Mouse (Mus musculus) kidney, adult 2 months (tissue): Measurements from ENCODE around the gene Gtf2a1. TPM values are rescaled to one million over a fixed set of nuclear protein-coding genes. Genes with fewer than 3 reads are reported as not detected.

ENCODE experiments used
- DNase-seq: peaks from one replicate; pipeline ENCODE4 v3.0.0; 2021
- H3K27ac ChIP-seq: fragments of 200-500 bp; 2 replicates; pipeline ENCODE4 v1.5.1; 2012; ENCODE audit warnings: low read depth, low read length, control low read depth, inconsistent platforms; ENCODE audit not compliant: insufficient read depth
- H3K27me3 ChIP-seq: fragments of 200-500 bp; replicated peaks from 2 replicates; pipeline ENCODE4 v1.6.1; 2012; ENCODE audit warnings: mild to moderate bottlenecking, moderate library complexity, low read length, inconsistent platforms; ENCODE audit not compliant: control insufficient read depth, insufficient read depth
- H3K36me3 ChIP-seq: fragments of 200-500 bp; 2 replicates; pipeline ENCODE4 v1.6.1; 2012; ENCODE audit warnings: mild to moderate bottlenecking, moderate library complexity, low read length, inconsistent platforms; ENCODE audit not compliant: control insufficient read depth, insufficient read depth
- H3K4me1 ChIP-seq: fragments of 200-500 bp; 2 replicates; pipeline ENCODE4 v1.6.1; 2011; ENCODE audit warnings: low read length; ENCODE audit not compliant: control insufficient read depth, insufficient read depth
- H3K4me3 ChIP-seq: fragments of 200-500 bp; 2 replicates; pipeline ENCODE4 v1.5.1; 2011; ENCODE audit warnings: mild to moderate bottlenecking, low read depth, low read length, control low read depth; ENCODE audit not compliant: insufficient read depth
- CTCF ChIP-seq: fragments of 200-500 bp; conservative IDR thresholded peaks from 2 replicates; pipeline ENCODE4 v1.5.1; 2011; ENCODE audit warnings: low read depth, mild to moderate bottlenecking, control low read depth, low read length, moderate library complexity, mixed read lengths; ENCODE audit not compliant: insufficient read depth, insufficient read length
- POLR2A ChIP-seq: fragments of 200-500 bp; IDR thresholded peaks from one replicate; pipeline ENCODE4 v1.6.1; 2011; ENCODE audit warnings: low read depth, low read length, control low read depth
- WGBS: fragments of 180-500 bp; shearing (Covaris S2); methylation state at CpG from one replicate; pipeline ENCODE4 v1.1.7; 2018; 5-methylcytosine and 5-hydroxymethylcytosine counted together
- polyA plus RNA-seq: library from polyadenylated mRNA; depleted of rRNA; stranded (reverse); fragments of >200 nt; gene quantifications from 2 replicates; pipeline ENCODE4 v1.2.3, GENCODE M21; 2012

Gtf2a1 gene
- polyA plus RNA-seq, 1 experiment: 14.2 TPM

GRCm38 (mm10) chr12:91606651-91607050 is 16.4 kb upstream of the Gtf2a1 start:
- DNase-seq: no peak
- no peak for TF ChIP-seq CTCF
- TF ChIP-seq POLR2A: no peak
- Histone ChIP-seq H3K4me3 (no peak overlapping the region), H3K27me3 (no peaks in the 10 kb centered on the region), H3K27ac (no peak overlapping the region), H3K36me3 (no peaks in the 10 kb centered on the region), H3K4me1 (no peaks in the 10 kb centered on the region)
- 89% methylated on average over 13 of the region's 13 CpGs for WGBS

- TF ChIP-seq POLR2A: no peak
- TF ChIP-seq CTCF: no peak
- Histone ChIP-seq H3K36me3 (no peaks in the 10 kb centered on the region), H3K4me3 (no peak overlapping the region), H3K27ac (no peak overlapping the region), H3K27me3 (no peaks in the 10 kb centered on the region), H3K4me1 (no peaks in the 10 kb centered on the region)
- WGBS: 16% methylated on average over 6 of the region's 6 CpGs
- DNase-seq: no peak
These were observed 14.3 kb upstream of the Gtf2a1 start for GRCm38 (mm10) chr12:91604600-91604999.

- H3K4me1 ChIP-seq: peaks cover 4% of the 10 kb centered on the region; the same call in 1 of the 2 replicates
- H3K27me3 ChIP-seq: no peaks in the 10 kb centered on the region
- DNase-seq: no peak
- H3K36me3 ChIP-seq: no peaks in the 10 kb centered on the region
- TF ChIP-seq POLR2A (no peak), CTCF (no peak)
- 74% methylated on average over 3 of the region's 3 CpGs for WGBS
- no peak overlapping the region for H3K4me3 ChIP-seq
- H3K27ac ChIP-seq: no peak overlapping the region
These were observed 1.8 kb upstream of the Gtf2a1 start for GRCm38 (mm10) chr12:91592128-91592527.

GRCm38 (mm10) chr12:91591191-91591590 is 904 bp upstream of the Gtf2a1 start:
- Histone ChIP-seq H3K36me3 (no peaks in the 10 kb centered on the region), H3K27me3 (no peaks in the 10 kb centered on the region), H3K4me1 (peaks cover 4% of the 10 kb centered on the region; the same call in 1 of the 2 replicates), H3K4me3 (no peak overlapping the region), H3K27ac (peak overlapping the region; percentile 93)
- 87% methylated on average over 1 of the region's 1 CpGs for WGBS
- no peak for TF ChIP-seq CTCF
- no peak for TF ChIP-seq POLR2A
- DNase-seq: no peak

- TF ChIP-seq POLR2A (no peak), CTCF (no peak)
- H3K36me3 ChIP-seq: no peaks in the 10 kb centered on the region
- DNase-seq: peak; percentile 36
- peak overlapping the region; percentile 76 for H3K4me3 ChIP-seq
- H3K27me3 ChIP-seq: no peaks in the 10 kb centered on the region
- H3K27ac ChIP-seq: peak overlapping the region; percentile 93
- H3K4me1 ChIP-seq: peaks cover 4% of the 10 kb centered on the region; the same call in 1 of the 2 replicates
- 18% methylated on average over 6 of the region's 6 CpGs for WGBS
These were observed 429 bp upstream of the Gtf2a1 start for GRCm38 (mm10) chr12:91590716-91591115.

GRCm38 (mm10) chr12:91589542-91589846 is 793 bp downstream of the Gtf2a1 start:
- Histone ChIP-seq H3K36me3 (no peaks in the 10 kb centered on the region; the same call in 1 of the 2 replicates), H3K4me3 (peak overlapping the region; percentile 82), H3K27ac (peak overlapping the region; percentile 91), H3K4me1 (peaks cover 4% of the 10 kb centered on the region; the same call in 1 of the 2 replicates), H3K27me3 (no peaks in the 10 kb centered on the region)
- 0% methylated on average over 11 of the region's 11 CpGs for WGBS
- DNase-seq: no peak
- TF ChIP-seq CTCF: no peak

GRCm38 (mm10) chr12:91588670-91589541 is 1.4 kb downstream of the Gtf2a1 start:
- DNase-seq: peak; percentile 56
- no peak for TF ChIP-seq CTCF
- no peak for TF ChIP-seq POLR2A
- H3K36me3 ChIP-seq: no peaks in the 10 kb centered on the region; the same call in 1 of the 2 replicates
- H3K27ac ChIP-seq: peak overlapping the region; percentile 80
- H3K4me1 ChIP-seq: peaks cover 4% of the 10 kb centered on the region; the same call in 1 of the 2 replicates
- no peaks in the 10 kb centered on the region for H3K27me3 ChIP-seq
- WGBS: under 1% methylated on average over 79 of the region's 83 CpGs
- H3K4me3 ChIP-seq: peak overlapping the region; percentile 82
